Mouse (Mus musculus): ENCODE data around the gene Atg10. TPM values are rescaled to one million over a fixed set of nuclear protein-coding genes. Genes with fewer than 3 reads are reported as not detected.
A peak's percentile ranks its signal among the peaks of the same experiment; 100 is the strongest.

Atg10 gene
- polyA plus RNA-seq, 1 experiment from 2014 or later, result 13.3 TPM

DNA sequence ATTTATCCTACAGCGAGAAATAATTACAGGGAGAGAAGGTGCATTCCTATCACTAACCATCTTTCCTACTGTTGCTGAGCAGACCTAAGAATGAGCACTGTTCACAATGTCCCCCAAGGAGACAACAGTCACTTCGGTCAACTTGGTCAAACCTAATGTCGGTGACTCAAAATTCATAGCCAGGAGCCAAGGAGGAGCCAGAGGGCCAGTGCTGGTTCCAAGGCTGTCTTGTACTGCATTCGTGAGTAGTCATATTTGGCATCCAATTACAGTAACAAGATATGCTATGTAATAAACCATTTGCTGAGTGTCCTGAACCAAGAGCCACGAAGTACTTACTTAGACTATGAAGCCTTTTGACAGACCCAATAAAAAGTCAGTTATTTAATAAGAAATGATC lies 176.9 kb downstream of the Atg10 start:
- no peak overlapping the region for H3K27ac ChIP-seq (ENCODE audit: low read length)
- H3K4me2 ChIP-seq (replicated peaks; ENCODE audit: low read depth, low read length), result no peak overlapping the region
- whole genome bisulfite sequencing, result 75% methylated on average over 5 of the region's 5 CpGs
- no peak overlapping the region for H3K4me3 ChIP-seq (ENCODE audit: low read length)
- ATAC-seq (ENCODE audit: low FRiP score, low TSS enrichment), result no peak
- no peaks in the 10 kb centered on the region for H3K27me3 ChIP-seq (ENCODE audit: insufficient read depth, low read length)
- H3K9ac ChIP-seq (replicated peaks; ENCODE audit: low read length), result no peak overlapping the region
- H3K9me3 ChIP-seq (ENCODE audit: low read length), result peaks cover 8% of the 10 kb centered on the region; the same call in 1 of the 2 replicates
- H3K36me3 ChIP-seq (ENCODE audit: insufficient read depth, low read length), result no peaks in the 10 kb centered on the region
- H3K4me1 ChIP-seq (ENCODE audit: insufficient read depth, low read length), result no peaks in the 10 kb centered on the region

DNA sequence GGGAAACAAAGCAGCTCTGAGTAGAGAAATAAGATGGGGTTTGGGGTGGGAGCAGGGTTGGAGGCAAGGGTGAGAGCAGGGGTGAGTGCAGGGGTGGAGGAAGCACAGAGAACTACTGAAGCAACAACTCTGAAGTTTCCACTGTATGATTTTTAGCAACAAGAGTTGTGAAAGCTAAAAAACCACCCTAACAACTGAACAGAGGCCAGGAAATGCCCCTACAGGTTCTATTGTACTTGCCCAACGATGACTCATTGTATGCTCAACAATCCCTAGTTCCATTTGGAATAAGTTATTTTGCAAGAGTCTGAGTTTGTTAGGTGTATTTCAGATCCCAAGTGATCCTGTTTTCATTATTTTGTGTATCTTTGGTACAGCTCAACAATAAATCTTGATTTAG lies 182.5 kb downstream of the Atg10 start:
- 84% methylated on average over 1 of the region's 1 CpGs for WGBS
- Histone ChIP-seq H3K27ac (ENCODE audit: low read length) (no peak overlapping the region), H3K4me2 (replicated peaks; ENCODE audit: low read depth, low read length) (no peak overlapping the region), H3K9me3 (ENCODE audit: low read length) (no peaks in the 10 kb centered on the region), H3K4me3 (ENCODE audit: low read length) (no peak overlapping the region), H3K36me3 (ENCODE audit: insufficient read depth, low read length) (no peaks in the 10 kb centered on the region), H3K9ac (replicated peaks; ENCODE audit: low read length) (no peak overlapping the region), H3K27me3 (ENCODE audit: insufficient read depth, low read length) (no peaks in the 10 kb centered on the region), H3K4me1 (ENCODE audit: insufficient read depth, low read length) (peaks cover 2% of the 10 kb centered on the region; the same call in 1 of the 2 replicates)
- no peak for ATAC-seq (ENCODE audit: low FRiP score, low TSS enrichment)

DNA sequence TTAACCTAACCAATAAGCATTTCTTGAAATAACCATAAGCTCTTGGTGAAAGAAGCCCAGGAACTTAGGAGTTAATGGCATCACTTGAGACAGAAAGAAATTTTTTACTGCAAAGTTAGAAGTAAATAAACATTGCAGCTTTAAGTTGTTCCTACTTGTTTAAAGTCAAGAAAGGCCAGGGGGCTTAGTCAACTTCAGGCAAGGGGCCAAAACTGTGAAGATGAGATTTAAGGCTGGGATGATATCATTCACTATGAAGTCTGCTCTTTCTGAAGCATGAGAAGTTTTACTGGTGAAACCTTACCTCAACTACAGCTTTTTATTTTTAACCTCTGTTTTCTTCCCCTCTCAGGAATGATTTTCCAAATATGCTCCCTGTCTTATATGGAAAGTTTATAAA lies 183.3 kb downstream of the Atg10 start:
- Histone ChIP-seq H3K27me3 (ENCODE audit: insufficient read depth, low read length) (no peaks in the 10 kb centered on the region), H3K9me3 (ENCODE audit: low read length) (no peaks in the 10 kb centered on the region), H3K4me3 (ENCODE audit: low read length) (no peak overlapping the region), H3K4me1 (ENCODE audit: insufficient read depth, low read length) (peaks cover 2% of the 10 kb centered on the region; the same call in 1 of the 2 replicates), H3K36me3 (ENCODE audit: insufficient read depth, low read length) (no peaks in the 10 kb centered on the region), H3K9ac (replicated peaks; ENCODE audit: low read length) (no peak overlapping the region), H3K4me2 (replicated peaks; ENCODE audit: low read depth, low read length) (no peak overlapping the region), H3K27ac (ENCODE audit: low read length) (no peak overlapping the region)
- no peak for ATAC-seq (ENCODE audit: low FRiP score, low TSS enrichment)

DNA sequence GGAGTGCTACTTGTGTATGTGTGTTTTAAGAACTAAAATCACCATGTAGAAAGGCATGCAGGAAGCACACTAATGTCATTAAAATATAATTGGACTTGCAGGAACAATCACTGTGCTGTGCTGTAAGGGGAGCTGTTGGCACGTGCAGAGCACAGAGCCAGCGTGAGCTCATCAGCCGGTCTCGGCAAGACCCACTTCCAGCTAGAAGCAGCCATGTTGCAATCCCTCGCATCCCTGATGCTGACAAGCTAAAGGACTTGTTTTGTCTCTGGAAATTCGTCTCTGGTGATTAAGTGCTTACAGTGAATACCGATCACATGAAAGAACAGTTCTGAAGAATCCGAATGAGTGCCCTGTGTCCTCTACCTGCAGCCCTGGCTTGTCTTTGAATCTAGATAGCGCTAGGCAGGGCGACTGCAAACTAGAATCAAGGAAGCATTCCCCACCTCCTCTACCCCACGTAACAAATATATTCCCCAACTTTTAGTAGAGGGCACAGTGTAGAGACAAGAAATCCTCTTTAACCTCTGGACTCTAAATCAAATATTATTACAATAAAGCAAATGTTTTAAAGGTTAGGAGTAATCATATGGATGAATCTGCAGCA lies 184.5 kb downstream of the Atg10 start:
- 47% methylated on average over 11 of the region's 11 CpGs for WGBS
- Histone ChIP-seq H3K4me1 (ENCODE audit: insufficient read depth, low read length) (peaks cover 2% of the 10 kb centered on the region; the same call in 1 of the 2 replicates), H3K27me3 (ENCODE audit: insufficient read depth, low read length) (no peaks in the 10 kb centered on the region), H3K9me3 (ENCODE audit: low read length) (no peaks in the 10 kb centered on the region), H3K9ac (replicated peaks; ENCODE audit: low read length) (no peak overlapping the region), H3K4me2 (replicated peaks; ENCODE audit: low read depth, low read length) (no peak overlapping the region), H3K27ac (ENCODE audit: low read length) (no peak overlapping the region), H3K36me3 (ENCODE audit: insufficient read depth, low read length) (no peaks in the 10 kb centered on the region), H3K4me3 (ENCODE audit: low read length) (no peak overlapping the region)
- peak; percentile 95 for ATAC-seq (ENCODE audit: low FRiP score, low TSS enrichment)

DNA sequence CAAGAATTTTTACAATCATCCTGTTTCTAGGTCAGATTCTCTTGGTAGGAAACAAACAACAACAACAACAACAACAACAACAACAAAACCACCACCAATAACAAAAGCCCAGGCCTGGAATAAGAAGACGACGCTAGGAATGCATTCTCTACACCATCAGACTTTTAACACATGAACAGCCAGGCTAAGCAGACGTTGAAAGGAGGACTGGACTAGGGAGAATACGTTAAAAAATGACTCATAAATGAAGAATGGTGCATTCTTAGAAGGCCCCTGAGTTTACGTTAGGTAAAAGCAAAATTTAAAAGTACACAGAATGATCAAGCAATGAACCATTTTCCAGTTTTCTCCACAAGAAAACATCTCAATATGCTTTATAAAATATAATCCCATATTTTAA lies 185.1 kb downstream of the Atg10 start:
- H3K27ac ChIP-seq (ENCODE audit: low read length), result no peak overlapping the region
- no peaks in the 10 kb centered on the region for H3K36me3 ChIP-seq (ENCODE audit: insufficient read depth, low read length)
- H3K4me2 ChIP-seq (replicated peaks; ENCODE audit: low read depth, low read length), result no peak overlapping the region
- no peak for ATAC-seq (ENCODE audit: low FRiP score, low TSS enrichment)
- H3K9me3 ChIP-seq (ENCODE audit: low read length), result no peaks in the 10 kb centered on the region
- peaks cover 2% of the 10 kb centered on the region; the same call in 1 of the 2 replicates for H3K4me1 ChIP-seq (ENCODE audit: insufficient read depth, low read length)
- H3K9ac ChIP-seq (replicated peaks; ENCODE audit: low read length), result no peak overlapping the region
- 67% methylated on average over 5 of the region's 5 CpGs for WGBS
- no peak overlapping the region for H3K4me3 ChIP-seq (ENCODE audit: low read length)
- no peaks in the 10 kb centered on the region for H3K27me3 ChIP-seq (ENCODE audit: insufficient read depth, low read length)

DNA sequence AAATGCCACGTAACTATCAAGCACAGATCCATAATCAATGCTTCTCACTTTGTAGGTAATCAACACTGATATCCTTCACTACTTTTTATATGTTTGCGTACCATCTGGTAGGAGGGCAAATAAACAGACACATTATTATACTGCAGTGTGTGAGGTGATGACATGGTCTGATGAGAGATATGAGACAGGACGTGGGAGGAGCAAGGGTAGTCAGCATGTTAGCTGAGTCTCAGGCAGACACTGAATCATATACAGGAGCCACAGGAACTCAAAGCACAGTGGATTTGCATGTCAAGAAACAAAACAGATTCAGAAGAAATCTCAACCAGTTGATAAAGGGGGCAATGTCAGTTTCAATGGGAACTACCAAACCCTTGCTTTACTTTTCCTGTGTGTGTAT lies 185.7 kb downstream of the Atg10 start:
- H3K27me3 ChIP-seq (ENCODE audit: insufficient read depth, low read length), result no peaks in the 10 kb centered on the region
- no peak for ATAC-seq (ENCODE audit: low FRiP score, low TSS enrichment)
- H3K4me1 ChIP-seq (ENCODE audit: insufficient read depth, low read length), result peaks cover 2% of the 10 kb centered on the region; the same call in 1 of the 2 replicates
- WGBS, result 83% methylated on average over 3 of the region's 3 CpGs
- no peaks in the 10 kb centered on the region for H3K9me3 ChIP-seq (ENCODE audit: low read length)
- no peak overlapping the region for H3K4me3 ChIP-seq (ENCODE audit: low read length)
- H3K27ac ChIP-seq (ENCODE audit: low read length), result no peak overlapping the region
- no peak overlapping the region for H3K4me2 ChIP-seq (replicated peaks; ENCODE audit: low read depth, low read length)
- no peak overlapping the region for H3K9ac ChIP-seq (replicated peaks; ENCODE audit: low read length)
- no peaks in the 10 kb centered on the region for H3K36me3 ChIP-seq (ENCODE audit: insufficient read depth, low read length)

DNA sequence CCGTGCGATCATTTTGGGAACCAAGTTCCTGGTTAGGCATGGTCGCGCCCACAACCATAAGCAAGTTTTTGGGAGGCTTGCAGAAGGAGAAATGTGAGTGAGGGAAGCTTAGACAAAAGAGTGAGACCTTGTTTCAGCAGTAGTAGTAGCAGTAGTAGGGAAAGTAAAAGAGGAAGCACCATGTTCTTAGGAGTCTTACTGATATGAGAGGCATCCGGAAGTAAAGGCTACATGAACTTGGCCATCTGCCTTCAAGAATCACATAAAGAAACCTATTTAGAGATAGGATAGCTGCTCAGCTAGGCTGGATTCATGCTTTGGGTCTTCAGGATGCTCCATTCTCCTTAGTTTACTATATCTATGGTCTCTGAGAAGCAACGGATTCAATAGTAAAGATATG lies 186.4 kb downstream of the Atg10 start:
- ATAC-seq (ENCODE audit: low FRiP score, low TSS enrichment), result no peak
- H3K4me1 ChIP-seq (ENCODE audit: insufficient read depth, low read length), result peaks cover 2% of the 10 kb centered on the region; the same call in 1 of the 2 replicates
- no peak overlapping the region for H3K27ac ChIP-seq (ENCODE audit: low read length)
- no peak overlapping the region for H3K9ac ChIP-seq (replicated peaks; ENCODE audit: low read length)
- 91% methylated on average over 6 of the region's 6 CpGs for WGBS
- H3K36me3 ChIP-seq (ENCODE audit: insufficient read depth, low read length), result no peaks in the 10 kb centered on the region
- no peaks in the 10 kb centered on the region for H3K27me3 ChIP-seq (ENCODE audit: insufficient read depth, low read length)
- no peaks in the 10 kb centered on the region for H3K9me3 ChIP-seq (ENCODE audit: low read length)
- no peak overlapping the region for H3K4me2 ChIP-seq (replicated peaks; ENCODE audit: low read depth, low read length)
- no peak overlapping the region for H3K4me3 ChIP-seq (ENCODE audit: low read length)

DNA sequence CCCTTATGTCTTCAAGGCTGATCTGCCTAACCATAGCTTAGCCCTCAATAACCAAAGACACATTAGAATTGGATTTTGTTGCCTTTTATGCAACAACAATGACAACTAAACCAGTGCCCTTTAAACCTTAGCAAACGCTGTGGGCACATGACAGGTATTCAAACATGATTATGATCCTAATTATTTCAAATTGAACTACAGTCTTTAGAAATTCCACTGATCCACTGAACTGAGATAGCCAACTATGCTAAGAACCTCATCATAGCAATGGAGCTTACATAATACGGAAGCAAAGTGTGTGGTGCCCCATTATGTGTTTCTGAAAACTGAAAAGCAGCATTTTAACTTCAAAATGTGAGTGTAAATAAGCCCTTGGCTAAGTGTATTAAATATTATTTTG lies 191.9 kb downstream of the Atg10 start:
- no peaks in the 10 kb centered on the region for H3K27me3 ChIP-seq (ENCODE audit: insufficient read depth, low read length)
- WGBS, result 90% methylated on average over 2 of the region's 2 CpGs
- no peak overlapping the region for H3K4me2 ChIP-seq (replicated peaks; ENCODE audit: low read depth, low read length)
- H3K36me3 ChIP-seq (ENCODE audit: insufficient read depth, low read length), result no peaks in the 10 kb centered on the region
- H3K9me3 ChIP-seq (ENCODE audit: low read length), result no peaks in the 10 kb centered on the region
- no peak overlapping the region for H3K27ac ChIP-seq (ENCODE audit: low read length)
- no peak for ATAC-seq (ENCODE audit: low FRiP score, low TSS enrichment)
- H3K9ac ChIP-seq (replicated peaks; ENCODE audit: low read length), result no peak overlapping the region
- no peaks in the 10 kb centered on the region for H3K4me1 ChIP-seq (ENCODE audit: insufficient read depth, low read length)
- no peak overlapping the region for H3K4me3 ChIP-seq (ENCODE audit: low read length)

DNA sequence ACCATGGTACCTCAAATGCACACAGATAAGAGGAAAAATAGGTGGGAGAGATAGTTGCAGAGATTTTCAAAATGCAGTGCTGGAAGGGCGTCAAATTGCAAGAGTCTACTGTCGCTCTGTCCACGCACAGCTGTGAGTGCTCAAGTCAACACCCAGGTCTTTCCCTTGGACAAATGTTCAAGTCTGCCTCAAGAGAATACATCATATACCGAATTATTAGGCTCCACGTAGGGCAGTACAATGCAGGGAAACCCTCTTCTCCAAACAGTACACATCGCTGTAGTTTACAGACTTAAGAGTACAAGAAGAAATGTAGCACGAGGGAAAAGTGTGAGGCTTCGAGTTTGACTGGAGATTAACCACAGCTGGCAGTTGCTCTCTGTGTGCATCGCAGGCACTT lies 200.3 kb downstream of the Atg10 start:
- no peak overlapping the region for H3K9ac ChIP-seq (replicated peaks; ENCODE audit: low read length)
- no peak for ATAC-seq (ENCODE audit: low FRiP score, low TSS enrichment)
- H3K4me3 ChIP-seq (ENCODE audit: low read length), result no peak overlapping the region
- H3K27me3 ChIP-seq (ENCODE audit: insufficient read depth, low read length), result no peaks in the 10 kb centered on the region
- H3K27ac ChIP-seq (ENCODE audit: low read length), result no peak overlapping the region
- WGBS, result 83% methylated on average over 9 of the region's 9 CpGs
- no peaks in the 10 kb centered on the region for H3K9me3 ChIP-seq (ENCODE audit: low read length)
- no peaks in the 10 kb centered on the region for H3K36me3 ChIP-seq (ENCODE audit: insufficient read depth, low read length)
- no peaks in the 10 kb centered on the region for H3K4me1 ChIP-seq (ENCODE audit: insufficient read depth, low read length)
- H3K4me2 ChIP-seq (replicated peaks; ENCODE audit: low read depth, low read length), result no peak overlapping the region

DNA sequence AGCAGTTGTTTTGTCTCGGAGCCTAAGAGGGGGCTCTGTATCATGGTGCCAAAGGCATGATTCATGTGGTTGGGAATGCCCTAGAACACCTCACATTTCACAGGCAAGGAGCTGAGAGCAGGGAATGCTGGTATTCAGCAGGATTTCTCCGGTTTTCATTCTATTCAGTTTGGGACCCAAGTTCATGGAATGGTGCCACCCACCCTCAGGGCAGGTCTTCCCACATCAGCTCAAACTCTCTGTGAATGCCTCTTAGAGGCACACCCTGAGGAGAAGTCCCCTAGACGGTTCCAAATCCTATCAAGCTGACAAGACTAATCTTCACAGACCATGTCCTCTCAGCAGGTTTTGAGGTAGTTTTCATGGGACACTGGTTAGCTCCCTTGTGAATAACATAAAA lies 211.9 kb downstream of the Atg10 start:
- Histone ChIP-seq H3K4me3 (ENCODE audit: low read length) (no peak overlapping the region), H3K4me2 (replicated peaks; ENCODE audit: low read depth, low read length) (no peak overlapping the region), H3K9ac (replicated peaks; ENCODE audit: low read length) (no peak overlapping the region), H3K27me3 (ENCODE audit: insufficient read depth, low read length) (no peaks in the 10 kb centered on the region), H3K9me3 (ENCODE audit: low read length) (no peaks in the 10 kb centered on the region), H3K4me1 (ENCODE audit: insufficient read depth, low read length) (no peaks in the 10 kb centered on the region), H3K36me3 (ENCODE audit: insufficient read depth, low read length) (no peaks in the 10 kb centered on the region), H3K27ac (ENCODE audit: low read length) (no peak overlapping the region)
- WGBS, result 70% methylated on average over 3 of the region's 3 CpGs
- no peak for ATAC-seq (ENCODE audit: low FRiP score, low TSS enrichment)

Measured in kidney, embryonic 16.5 days (tissue).